Mouse (Mus musculus) left cerebral cortex, adult 11 months (tissue): ENCODE results near the gene Ccdc63.
"Not testable (repeated sequence)": the region's sequence is repeated elsewhere in the genome, so short reads cannot be mapped to it uniquely, and the experiment has no call there.

ENCODE experiments used
- DNase-seq: peaks from one replicate; pipeline ENCODE4 v3.0.0; 2022; ENCODE audit warnings: low spot score

Gene Ccdc63

GRCm38 (mm10) chr5:122148107-122148506, 7.5 kb upstream of the Ccdc63 start:
- DNase-seq, result no peak

GRCm38 (mm10) chr5:122146609-122147008, 6.0 kb upstream of the Ccdc63 start:
- no peak for DNase-seq

GRCm38 (mm10) chr5:122146056-122146580, 5.5 kb upstream of the Ccdc63 start:
- no peak for DNase-seq

- DNase-seq, result no peak
These were observed 4.9 kb upstream of the Ccdc63 start for GRCm38 (mm10) chr5:122145381-122146055.

- DNase-seq, result no peak
These were observed 4.2 kb upstream of the Ccdc63 start for GRCm38 (mm10) chr5:122144825-122145224.

GRCm38 (mm10) chr5:122143543-122143942, 2.9 kb upstream of the Ccdc63 start:
- peak; percentile 53 for DNase-seq

GRCm38 (mm10) chr5:122142230-122142992, 1.8 kb upstream of the Ccdc63 start:
- no peak for DNase-seq

GRCm38 (mm10) chr5:122139771-122140170, 852 bp downstream of the Ccdc63 start:
- not testable (repeated sequence) for DNase-seq

- no peak for DNase-seq
These were observed 1.8 kb downstream of the Ccdc63 start for GRCm38 (mm10) chr5:122138856-122139255.

- no peak for DNase-seq
These were observed 3.9 kb downstream of the Ccdc63 start for GRCm38 (mm10) chr5:122136508-122137408.

GRCm38 (mm10) chr5:122135290-122135882, 5.2 kb downstream of the Ccdc63 start:
- DNase-seq, result no peak

- no peak for DNase-seq
These were observed 6.0 kb downstream of the Ccdc63 start for GRCm38 (mm10) chr5:122134395-122135289.

- no peak for DNase-seq
These were observed 7.6 kb downstream of the Ccdc63 start for GRCm38 (mm10) chr5:122133050-122133389.

GRCm38 (mm10) chr5:122132167-122133049, 8.2 kb downstream of the Ccdc63 start:
- no peak for DNase-seq

GRCm38 (mm10) chr5:122131076-122132051, 9.3 kb downstream of the Ccdc63 start:
- DNase-seq, result peak; percentile 77

GRCm38 (mm10) chr5:122130341-122130998, 10.2 kb downstream of the Ccdc63 start:
- DNase-seq, result no peak

GRCm38 (mm10) chr5:122129068-122129655, 11.5 kb downstream of the Ccdc63 start:
- peak; percentile 75 for DNase-seq
